Comparison of ENCODE assay signal across 19 mouse cellular contexts in genomic region chr3:131159204-131159760, GRCm38 (mm10). TPM values are rescaled to one million over a fixed set of nuclear protein-coding genes. Genes with fewer than 3 reads are reported as not detected.
A peak's percentile ranks its signal among the peaks of the same experiment; 100 is the strongest.
DNase-seq lines count a peak whose midpoint lies in the region; ATAC-seq and TF ChIP-seq lines count a peak whose summit lies in the region.
"Had no signal": no experiment of that assay in that cellular context is flagged by ENCODE, and none has a peak within 500 bp of the region (broad histone marks: within the 10 kb centered on the region; RNA-seq: fewer than 3 reads in every experiment).

No protein-coding gene starts in this region.

- no peak overlapping the region for H3K9ac ChIP-seq in kidney, embryonic 15.5 days
- no peak overlapping the region for H3K9ac ChIP-seq in hindbrain, postnatal 0 days (replicated peaks; ENCODE audit: low read length)
- H3K9ac ChIP-seq: limb, embryonic 15.5 days; midbrain, embryonic 15.5 days had no signal

- no peaks in the 10 kb centered on the region for H3K9me3 ChIP-seq in kidney, embryonic 15.5 days (replicated peaks)
- no peaks in the 10 kb centered on the region for H3K9me3 ChIP-seq in hindbrain, postnatal 0 days (ENCODE audit: low read length)
- H3K9me3 ChIP-seq: hindbrain, embryonic 10.5 days; limb, embryonic 15.5 days; midbrain, embryonic 15.5 days had no signal

- ATAC-seq in kidney, embryonic 15.5 days (replicated peaks; ENCODE audit: low FRiP score) = no peak
- ATAC-seq in inflammation-experienced regulatory T-cells, adult 6 months = peak; percentile 30
- ATAC-seq in hindbrain, postnatal 0 days = no peak
- no peak for ATAC-seq in monocyte, adult 5-6 weeks (replicated peaks; ENCODE audit: insufficient number of reproducible peaks, low FRiP score, low TSS enrichment, poor library complexity, severe bottlenecking)
- ATAC-seq: lung, postnatal 0 days; midbrain, embryonic 15.5 days had no signal

- no peaks in the 10 kb centered on the region for H3K36me3 ChIP-seq in kidney, embryonic 15.5 days
- H3K36me3 ChIP-seq in hindbrain, postnatal 0 days (ENCODE audit: insufficient read depth, low read length) = no peaks in the 10 kb centered on the region
- H3K36me3 ChIP-seq: G1E; hindbrain, embryonic 10.5 days; limb, embryonic 15.5 days; midbrain, embryonic 15.5 days had no signal

- DNase-seq in kidney, adult 11 months = no peak
- DNase-seq in CD4-positive, CD25-positive, alpha-beta regulatory T cell, adult 2 months (ENCODE audit: low read depth, low spot score) = peak; percentile 64
- peak; percentile 66 for DNase-seq in thymus, postnatal 25 days
- DNase-seq in hindbrain, postnatal 0 days (ENCODE audit: low spot score) = no peak
- DNase-seq: adrenal gland, postnatal 14 days; cerebellum, adult 11 months; cerebellum, postnatal 25 days; embryo, embryonic 11 days; gastrocnemius, postnatal 25 days; layer of hippocampus, postnatal 36 days had no signal

- H3K4me1 ChIP-seq in kidney, embryonic 15.5 days = peaks cover 53% of the 10 kb centered on the region
- H3K4me1 ChIP-seq in hindbrain, postnatal 0 days (ENCODE audit: insufficient read depth, low read length) = 0 out of 2 replicates have a peak, but pooled peaks cover 4% of the 10 kb centered on the region

- 52% methylated on average over 12 of the region's 12 CpGs for whole genome bisulfite sequencing in kidney, embryonic 15.5 days
- WGBS in hindbrain, postnatal 0 days = 48% methylated on average over 12 of the region's 12 CpGs

- peak overlapping the region; percentile 33; the same call in 1 of the 2 replicates for H3K27ac ChIP-seq in kidney, embryonic 15.5 days
- no peak overlapping the region for H3K27ac ChIP-seq in hindbrain, postnatal 0 days
- H3K27ac ChIP-seq: hindbrain, embryonic 10.5 days; kidney, postnatal 0 days; limb, embryonic 15.5 days; midbrain, embryonic 15.5 days had no signal

- TF ChIP-seq CTCF in hindbrain, postnatal 0 days (IDR thresholded peaks at IDR 0.05; ENCODE audit: low read depth) = no peak

- H3K4me2 ChIP-seq in kidney, embryonic 15.5 days = no peak overlapping the region
- no peak overlapping the region for H3K4me2 ChIP-seq in hindbrain, postnatal 0 days (ENCODE audit: low read depth, low read length)
- H3K4me2 ChIP-seq: limb, embryonic 15.5 days; midbrain, embryonic 15.5 days had no signal

- H3K4me3 ChIP-seq in kidney, embryonic 15.5 days (replicated peaks) = no peak overlapping the region
- no peak overlapping the region for H3K4me3 ChIP-seq in hindbrain, postnatal 0 days (ENCODE audit: low read length)
- H3K4me3 ChIP-seq: hindbrain, embryonic 10.5 days; limb, embryonic 15.5 days; midbrain, embryonic 15.5 days had no signal

- no peaks in the 10 kb centered on the region for H3K27me3 ChIP-seq in kidney, embryonic 15.5 days
- H3K27me3 ChIP-seq in hindbrain, postnatal 0 days (ENCODE audit: insufficient read depth, low read length) = no peaks in the 10 kb centered on the region
- H3K27me3 ChIP-seq: limb, embryonic 15.5 days; midbrain, embryonic 15.5 days had no signal

RNA-seq across cellular contexts. Expression of gene Lef1, which starts 49.0 kb away (rescaled TPM):
- 25.6 and 26.2 TPM in 2 replicates for polyA plus RNA-seq in kidney, embryonic 15.5 days (2015; fragmentation: Nextera tagmentation; extraction: Ambion mirVana)
- polyA plus RNA-seq in inflammation-experienced regulatory T-cells, adult 6 months (2017; shearing (Covaris generic)) = 100 to 1,000 TPM; 103 to 195 (median 174) TPM
- 5.6 and 7.2 TPM in 2 replicates for total RNA-seq in hindbrain, postnatal 0 days (2014; rRNA removed)
- polyA plus RNA-seq in hindbrain, postnatal 0 days (2015; fragmentation: Nextera tagmentation; extraction: Ambion mirVana) = 6.4 and 7.2 TPM in 2 replicates
- 4.7 to 20.3 TPM (median 18.9 TPM) in 3 replicates for total RNA-seq in monocyte, adult 5-6 weeks (2017)
- polyA plus RNA-seq: G1E had no signal

Comparison
In these comparisons a context has a peak if more than half of its experiments do, and no peak if none do; other contexts are left out.
1. DNase-seq: peak in CD4-positive, CD25-positive, alpha-beta regulatory T cell, adult 2 months (single experiment) and thymus, postnatal 25 days (single experiment); none in kidney, adult 11 months (single experiment) and hindbrain, postnatal 0 days (single experiment).